Mouse (Mus musculus): ENCODE measurements around the gene Anxa6.
"Not testable (repeated sequence)": the region's sequence is repeated elsewhere in the genome, so short reads cannot be mapped to it uniquely, and the experiment has no call there.

Anxa6 gene

GRCm38 (mm10) chr11:54961164-54961850 is 71.9 kb downstream of the Anxa6 start:
- no peak for DNase-seq (ENCODE audit: extremely low read depth, low read depth)

- no peak for DNase-seq (ENCODE audit: extremely low read depth, low read depth)
Observed at GRCm38 (mm10) chr11:54960251-54960650, 73.0 kb downstream of the Anxa6 start.

DNA sequence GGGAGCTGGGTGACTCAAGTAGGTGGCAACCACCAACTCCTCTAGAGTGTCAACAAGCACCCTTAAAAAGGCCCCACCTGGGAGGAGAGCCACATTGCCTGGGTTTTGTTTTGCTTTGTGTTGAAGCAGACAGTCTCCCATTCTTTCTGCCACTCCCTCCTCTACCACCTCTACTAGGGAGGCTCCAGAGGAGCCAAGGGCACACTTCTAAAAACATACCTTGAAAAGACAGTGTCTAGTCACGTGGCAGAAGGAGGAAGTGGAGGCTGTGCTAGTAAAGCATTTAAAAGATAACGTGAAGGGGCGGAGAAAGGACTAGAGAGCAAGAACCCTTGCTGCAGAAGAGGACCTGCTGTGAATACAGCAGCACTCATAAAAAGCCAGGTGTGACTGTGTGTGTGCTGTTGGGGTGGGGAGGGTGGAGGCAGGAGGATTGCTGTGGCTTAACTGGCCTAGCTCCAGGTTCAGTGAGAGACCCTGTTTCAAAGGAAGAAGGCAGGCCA is 74.6 kb downstream of the Anxa6 start:
- DNase-seq (ENCODE audit: extremely low read depth, low read depth) = peak; percentile 81

DNA sequence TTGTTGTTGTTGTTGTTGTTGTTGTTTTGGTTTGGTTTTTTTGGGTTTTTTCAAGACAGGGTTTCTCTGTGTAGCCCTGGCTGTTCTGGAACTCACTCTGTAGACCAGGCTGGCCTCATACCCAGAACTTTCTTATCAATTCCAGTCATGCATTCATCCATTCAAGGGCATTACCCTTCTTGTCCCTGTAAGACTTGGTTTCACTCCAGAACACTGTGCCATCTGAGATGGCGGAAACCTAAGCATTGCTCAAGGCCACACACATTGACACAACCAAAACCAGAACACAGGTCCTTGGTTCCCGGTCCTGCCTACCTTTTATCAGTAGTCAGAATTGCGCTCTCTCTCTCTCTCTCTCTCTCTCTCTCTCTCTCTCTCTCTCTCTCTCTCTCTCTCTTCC is 75.5 kb downstream of the Anxa6 start:
- DNase-seq (ENCODE audit: extremely low read depth, low read depth) = not testable (repeated sequence)

- no peak for DNase-seq (ENCODE audit: extremely low read depth, low read depth)
Observed at GRCm38 (mm10) chr11:54956912-54957311, 76.3 kb downstream of the Anxa6 start.

- peak; percentile 87 for DNase-seq (ENCODE audit: extremely low read depth, low read depth)
Observed at GRCm38 (mm10) chr11:54955735-54956480, 77.3 kb downstream of the Anxa6 start.

- DNase-seq (ENCODE audit: extremely low read depth, low read depth) = not testable (repeated sequence)
Observed at GRCm38 (mm10) chr11:54955400-54955734, 77.9 kb downstream of the Anxa6 start.

- DNase-seq (ENCODE audit: extremely low read depth, low read depth) = no peak
Observed at GRCm38 (mm10) chr11:54954716-54955115, 78.5 kb downstream of the Anxa6 start.

GRCm38 (mm10) chr11:54953993-54954446 is 79.2 kb downstream of the Anxa6 start:
- no peak for DNase-seq (ENCODE audit: extremely low read depth, low read depth)

DNA sequence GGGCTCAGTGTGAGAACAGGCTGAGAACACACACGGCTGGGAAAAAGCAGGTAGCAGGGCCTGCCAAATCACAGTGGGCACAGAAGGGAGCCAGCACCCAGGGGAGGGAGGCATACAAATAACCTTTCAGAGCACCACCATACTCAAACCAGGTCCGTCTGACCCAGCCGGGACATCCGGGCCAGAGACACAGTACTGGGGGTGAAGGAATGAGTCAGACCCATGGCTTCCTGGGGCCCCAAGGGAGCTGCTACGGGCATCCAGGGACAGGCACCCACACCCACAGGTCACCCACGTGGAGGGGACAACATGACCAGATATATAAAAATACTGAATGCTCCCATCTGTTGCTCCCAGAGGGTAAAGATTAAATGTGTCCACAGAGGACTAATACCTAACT is 80.6 kb downstream of the Anxa6 start:
- DNase-seq (ENCODE audit: extremely low read depth, low read depth) = no peak

DNA sequence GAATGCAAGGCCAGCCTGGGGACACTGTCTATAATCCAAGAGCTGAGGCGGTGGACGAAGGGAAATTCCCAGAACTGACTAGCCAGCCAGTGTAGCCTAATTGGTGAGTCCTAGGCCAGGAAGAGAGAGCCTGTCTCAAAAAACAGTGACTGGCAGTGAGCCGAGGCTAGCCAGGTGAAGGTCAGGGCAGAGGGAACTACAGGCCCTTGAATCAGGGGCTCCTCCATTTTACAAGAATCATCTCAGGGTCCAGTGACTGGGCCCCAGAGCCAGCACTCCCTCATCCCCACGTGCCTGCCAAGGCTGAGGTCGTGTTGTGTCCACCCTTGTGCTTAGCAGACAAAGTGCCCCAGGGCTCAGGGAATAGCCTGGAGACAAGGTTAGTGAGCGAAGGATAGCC is 82.6 kb downstream of the Anxa6 start:
- DNase-seq (ENCODE audit: extremely low read depth, low read depth) = no peak

DNA sequence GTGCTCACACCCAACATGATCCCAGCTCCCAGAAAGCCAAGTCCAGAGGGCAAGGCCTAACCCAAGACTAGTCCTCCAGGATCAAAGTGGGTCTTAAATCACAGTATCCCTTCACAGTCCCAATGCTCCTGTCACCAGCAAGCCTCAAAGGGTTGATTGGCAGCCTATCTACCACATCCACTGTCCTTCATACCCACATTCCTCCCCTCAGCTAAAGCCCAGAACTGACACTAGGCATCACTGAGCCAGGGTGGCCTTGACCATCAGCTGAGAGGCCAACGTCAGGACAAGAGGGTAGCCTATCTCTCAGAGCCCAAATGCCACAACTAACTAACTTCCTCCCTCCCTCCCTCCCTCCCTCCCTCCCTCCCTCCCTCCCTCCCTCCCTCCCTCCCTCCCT is 83.5 kb downstream of the Anxa6 start:
- DNase-seq (ENCODE audit: extremely low read depth, low read depth) = no peak

DNA sequence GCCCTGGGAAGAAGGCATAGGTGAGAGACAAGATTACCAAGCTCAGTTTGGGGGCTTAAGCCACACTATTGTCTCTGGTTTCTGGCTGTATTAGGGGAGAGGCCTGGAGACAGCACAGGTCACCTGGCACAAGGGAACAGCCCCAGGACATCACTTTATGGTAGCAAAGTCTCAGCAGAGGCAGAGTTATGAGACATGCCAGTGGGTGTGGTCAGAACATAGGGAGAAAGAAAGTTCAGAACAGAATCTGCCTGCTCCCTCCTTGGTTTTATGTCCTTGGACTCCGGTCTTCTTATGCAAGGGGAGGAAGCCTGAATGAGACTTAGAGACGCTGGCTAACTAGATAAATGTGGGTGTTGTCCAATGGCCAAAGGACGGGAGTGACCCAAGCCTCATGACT is 88.5 kb downstream of the Anxa6 start:
- DNase-seq (ENCODE audit: extremely low read depth, low read depth) = no peak

DNA sequence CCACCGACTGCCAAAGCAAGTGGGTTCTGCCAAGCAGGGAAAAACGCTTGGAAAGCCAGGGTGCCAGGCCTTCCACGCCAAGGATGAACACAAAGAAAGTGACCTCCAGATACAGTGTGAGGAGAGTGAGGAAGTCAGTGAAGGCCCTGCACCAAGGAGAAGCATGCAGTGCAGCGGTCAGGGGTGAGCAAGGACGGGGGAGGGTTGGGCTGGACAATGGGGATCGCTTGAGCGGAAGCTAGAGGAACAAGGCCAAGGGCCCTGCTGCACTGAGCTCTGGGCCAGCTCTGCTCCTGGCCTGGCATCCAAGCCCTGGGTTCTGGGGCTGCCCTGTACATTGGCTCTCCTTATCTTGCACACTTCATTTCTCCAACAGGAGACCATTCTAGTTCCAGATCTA is 93.2 kb downstream of the Anxa6 start:
- DNase-seq (ENCODE audit: extremely low read depth, low read depth) = no peak

GRCm38 (mm10) chr11:54939501-54939900 is 93.7 kb downstream of the Anxa6 start:
- DNase-seq (ENCODE audit: extremely low read depth, low read depth) = no peak

- DNase-seq (ENCODE audit: extremely low read depth, low read depth) = no peak
Observed at GRCm38 (mm10) chr11:54936771-54937140, 96.5 kb downstream of the Anxa6 start.

DNA sequence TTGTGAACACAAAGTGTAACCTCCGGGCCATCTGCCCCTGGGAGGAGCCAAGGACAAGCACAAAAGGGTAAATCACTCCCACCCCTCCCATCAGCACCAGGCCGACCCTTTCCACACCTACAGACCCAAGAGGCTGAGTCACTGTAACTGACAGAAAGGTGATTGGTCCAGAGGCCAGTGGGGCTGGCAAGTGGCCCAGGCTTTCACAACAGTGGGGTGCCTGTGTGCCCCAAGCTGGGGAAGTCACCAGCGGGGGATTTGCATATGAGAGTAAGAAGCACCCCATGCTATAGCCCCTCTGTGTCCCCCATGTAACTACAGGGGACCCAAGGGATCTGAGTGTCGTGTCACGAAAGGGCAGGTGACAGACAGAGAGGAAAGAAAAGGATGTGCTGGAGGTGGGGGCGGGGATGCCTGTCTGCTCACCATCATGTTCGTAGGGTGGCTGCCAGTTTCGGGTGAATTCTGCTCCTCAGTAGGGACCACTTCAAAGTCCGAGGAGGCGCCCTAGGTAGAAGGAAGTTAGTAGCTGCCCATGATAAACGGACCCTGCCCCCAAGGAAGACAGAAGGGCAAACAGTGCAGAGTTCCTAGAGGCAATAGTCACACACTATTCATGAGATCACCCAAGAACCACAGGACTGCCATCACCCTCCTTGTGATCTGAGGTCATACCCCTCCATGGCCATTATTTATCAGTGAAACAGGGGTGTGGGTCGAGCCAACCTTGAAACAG is 97.0 kb downstream of the Anxa6 start:
- no peak for DNase-seq (ENCODE audit: extremely low read depth, low read depth)

- DNase-seq (ENCODE audit: extremely low read depth, low read depth) = no peak
Observed at GRCm38 (mm10) chr11:54934198-54934597, 99.0 kb downstream of the Anxa6 start.

DNA sequence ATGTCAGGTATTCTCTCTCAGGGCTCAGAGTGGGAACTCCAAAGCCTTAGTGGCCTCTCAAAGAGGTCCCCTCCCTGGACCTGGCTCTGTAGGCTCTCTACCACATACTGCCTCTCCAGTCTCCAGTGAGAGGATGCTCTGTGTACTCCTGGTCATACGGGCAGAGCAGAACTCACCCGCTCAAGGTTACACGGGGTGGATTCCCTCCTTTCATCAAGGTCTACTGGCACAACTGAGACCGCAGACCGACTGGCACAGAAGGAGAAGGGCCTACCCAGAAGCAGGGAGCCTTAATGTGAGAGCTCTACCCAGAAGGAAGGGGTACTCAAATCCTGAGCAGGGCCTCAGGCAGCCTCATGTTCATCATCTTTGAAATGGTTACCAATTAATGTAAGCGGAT is 100.7 kb downstream of the Anxa6 start:
- DNase-seq (ENCODE audit: extremely low read depth, low read depth) = no peak

DNA sequence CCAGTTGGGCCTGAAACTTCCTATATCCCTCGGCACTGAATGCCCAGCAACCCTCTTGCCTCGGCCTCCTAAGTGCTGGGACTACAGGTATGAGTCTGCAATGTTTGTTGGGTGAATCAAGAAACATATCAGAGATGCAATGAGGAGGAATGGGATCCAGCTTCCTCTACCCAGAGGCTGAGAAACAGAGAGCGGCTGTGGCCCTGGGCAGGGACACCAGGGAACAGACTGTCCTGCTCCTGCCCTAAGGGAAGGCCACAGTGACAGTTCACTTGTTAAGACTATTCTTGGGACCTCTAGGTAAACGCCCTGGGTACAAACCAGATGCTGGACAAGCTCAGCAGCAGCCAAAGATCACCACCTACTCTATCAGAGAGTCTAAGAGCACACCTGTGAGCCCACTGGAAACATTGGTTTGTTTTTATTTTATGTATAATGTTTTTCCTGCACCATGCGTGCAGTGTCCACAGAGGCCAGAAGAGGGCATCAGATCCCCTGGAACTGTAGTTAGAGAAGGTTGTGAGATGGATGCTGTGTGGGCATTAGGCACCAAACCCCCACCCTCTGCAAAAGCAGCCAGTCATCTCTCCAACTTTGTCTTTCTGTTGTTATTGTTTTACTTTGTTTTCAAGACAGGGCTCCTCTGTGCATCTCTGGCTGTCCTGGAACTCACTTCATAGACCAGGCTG is 101.7 kb downstream of the Anxa6 start:
- DNase-seq (ENCODE audit: extremely low read depth, low read depth) = no peak

- no peak for DNase-seq (ENCODE audit: extremely low read depth, low read depth)
Observed at GRCm38 (mm10) chr11:54930318-54930979, 102.8 kb downstream of the Anxa6 start.
